Mouse (Mus musculus) gastrocnemius, adult 18-20 months (tissue): ENCODE measurements around the gene 1810013L24Rik. TPM values are rescaled to one million over a fixed set of nuclear protein-coding genes. Genes with fewer than 3 reads are reported as not detected.
"Not testable (repeated sequence)": the region's sequence is repeated elsewhere in the genome, so short reads cannot be mapped to it uniquely, and the experiment has no call there.

Source experiments
- DNase-seq: peaks from one replicate; pipeline ENCODE4 v3.0.0; 2021; ENCODE audit warnings: low spot score
- total RNA-seq, 2 experiments: library from RNA; stranded (reverse); gene quantifications; 2 replicates each; pipeline ENCODE4 v1.2.3; 2021

1810013L24Rik gene
- total RNA-seq, 2 experiments from 2014 or later: 78.1 to 92.4 TPM

DNA sequence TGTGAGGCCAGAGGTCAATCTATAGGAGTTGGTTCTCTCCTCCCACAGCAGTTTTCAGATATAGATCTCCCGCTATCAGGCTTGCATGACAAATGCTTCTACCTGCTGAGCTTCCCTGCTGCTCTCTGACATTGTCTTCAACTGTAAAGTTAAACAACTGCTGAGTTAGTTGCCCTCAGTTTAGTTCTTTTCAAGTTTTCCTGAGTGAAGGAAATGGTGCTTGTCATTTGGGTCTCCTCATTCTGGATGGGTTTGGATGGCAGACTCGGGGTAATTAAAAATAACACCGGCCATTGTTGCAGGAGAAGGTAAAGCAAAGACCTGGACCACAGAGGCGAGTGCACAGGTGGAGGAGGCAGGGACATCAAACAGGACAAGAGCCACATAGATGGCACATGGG, 64.3 kb downstream of the 1810013L24Rik start:
- not testable (repeated sequence) for DNase-seq

DNA sequence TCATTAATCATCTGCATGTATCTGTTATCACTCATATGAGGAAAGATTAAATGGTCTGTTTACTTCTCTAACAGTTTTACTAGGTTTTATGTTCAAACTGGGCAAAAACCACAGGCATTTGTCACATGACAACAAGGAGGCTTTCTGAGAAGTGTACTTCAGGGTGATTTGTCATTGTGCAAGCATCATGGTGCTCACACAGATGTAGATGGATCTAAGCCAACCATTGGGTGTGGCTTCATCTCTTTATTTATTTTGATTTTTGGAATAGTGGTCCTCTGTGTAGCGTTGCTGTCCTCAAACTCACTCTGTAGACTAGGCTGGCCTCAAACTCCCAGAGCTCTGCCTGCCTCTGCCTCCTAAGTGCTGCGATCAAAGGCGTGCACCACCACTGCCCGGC, 65.4 kb downstream of the 1810013L24Rik start:
- DNase-seq: no peak

DNA sequence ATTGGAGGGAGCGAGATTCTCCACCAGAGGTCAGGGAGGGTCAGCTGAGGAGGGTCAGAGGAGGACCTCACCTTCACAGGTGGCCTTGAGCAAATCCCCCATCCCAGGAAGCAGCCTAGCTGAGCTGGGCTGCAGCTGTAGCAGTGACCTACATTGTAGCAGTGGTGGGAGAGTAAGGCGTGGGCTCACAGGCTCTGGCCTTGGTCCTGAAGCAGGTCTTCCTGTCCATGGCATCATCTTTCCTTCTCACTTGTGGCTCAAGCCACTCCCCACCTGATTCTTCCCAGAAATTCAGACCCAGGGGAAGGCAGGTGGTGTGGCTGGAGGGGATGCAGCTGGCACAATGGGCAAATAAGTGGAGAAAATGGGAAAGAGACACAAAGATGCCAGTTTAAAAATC, 76.2 kb downstream of the 1810013L24Rik start:
- not testable (repeated sequence) for DNase-seq

Other genes with a start within 250 kb of the 1810013L24Rik start
- gene Pmm2, start 192.4 kb upstream of the 1810013L24Rik start, total RNA-seq: 10 to 100 TPM; 18.9 to 20.1 TPM
- gene Tmem186, start 192.4 kb upstream of the 1810013L24Rik start, total RNA-seq: 10 to 100 TPM; 12.6 to 12.7 TPM
- 1 to 10 TPM; 4.7 to 7.9 TPM for gene Carhsp1, start 157.9 kb upstream of the 1810013L24Rik start, total RNA-seq
- gene Gm5767, start 149.3 kb upstream of the 1810013L24Rik start, total RNA-seq: not detected
- gene Usp7, start 37.8 kb upstream of the 1810013L24Rik start, total RNA-seq: 10 to 100 TPM; 56.1 to 62.5 TPM